Mouse (Mus musculus): ENCODE measurements around the gene Gnat1.

Gene Gnat1

DNA sequence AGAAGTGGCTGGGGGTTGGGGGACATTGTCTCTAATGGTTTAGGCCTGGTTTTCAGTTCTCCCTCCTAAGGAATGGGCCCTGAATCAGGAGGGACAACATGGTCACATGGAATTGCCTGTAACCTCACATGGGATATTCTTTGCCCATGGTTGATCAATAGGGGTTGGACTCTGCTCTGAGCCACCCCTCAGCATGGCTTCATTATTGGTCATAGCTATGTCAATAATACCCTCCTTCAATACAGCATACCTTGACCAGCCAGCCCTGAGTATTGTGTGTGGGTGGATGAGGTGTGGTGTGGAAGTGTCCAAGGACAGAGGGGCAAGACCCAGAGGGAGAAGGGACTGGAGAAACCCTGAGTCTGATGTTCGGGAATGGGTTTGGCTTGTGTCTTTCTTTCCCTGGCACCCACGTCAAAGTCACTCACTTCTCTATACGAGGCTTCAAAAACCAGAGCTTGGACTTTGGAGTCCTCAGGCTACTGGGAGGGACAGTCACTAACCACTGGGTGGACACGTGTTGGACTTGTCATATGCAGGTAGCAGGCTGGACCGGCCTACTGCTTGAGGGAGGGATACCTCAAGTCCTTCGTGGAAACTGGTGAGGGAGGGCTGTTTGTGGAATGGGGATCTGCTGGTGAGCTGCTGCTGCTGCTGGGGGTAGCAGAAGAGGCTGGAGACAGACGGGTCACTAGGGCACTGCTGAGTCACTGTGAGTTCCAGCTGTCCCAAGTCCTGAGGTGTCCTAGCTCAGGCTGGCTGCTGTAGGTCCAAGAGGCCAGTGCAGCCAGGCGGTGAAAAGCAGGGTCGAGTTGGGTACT is 4.7 kb downstream of the Gnat1 start:
- no peak for DNase-seq

GRCm38 (mm10) chr9:107670259-107670658 is 9.3 kb downstream of the Gnat1 start:
- no peak for DNase-seq

DNA sequence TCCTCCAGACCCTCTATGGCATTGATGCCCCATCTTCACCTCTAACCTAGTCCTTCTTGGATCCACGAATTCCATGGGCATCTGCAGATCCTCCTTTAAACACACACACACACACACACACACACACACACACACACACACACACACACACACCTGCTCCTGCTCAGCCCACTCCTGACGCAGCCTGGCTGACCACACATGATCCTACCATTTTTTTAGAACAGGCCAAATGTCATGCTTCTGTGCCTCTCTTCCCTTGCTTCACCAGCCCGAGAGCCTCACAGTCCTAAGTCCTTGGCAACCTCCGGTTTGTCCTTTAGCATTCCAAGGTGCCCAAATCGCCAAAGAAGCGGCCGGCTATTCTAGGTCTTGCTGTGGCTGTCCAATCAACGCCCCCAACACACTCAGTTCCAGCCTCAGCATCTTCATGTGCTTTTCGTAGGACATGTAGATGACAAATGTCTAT is 10.0 kb downstream of the Gnat1 start, which contains the start of gene Slc38a3:
Gene Slc38a3 (minus strand): TSS at position 51 of the 466 bp plus-strand sequence.
- DNase-seq = no peak

- no peak for DNase-seq
Measured at GRCm38 (mm10) chr9:107668916-107669315, 10.6 kb downstream of the Gnat1 start.

DNA sequence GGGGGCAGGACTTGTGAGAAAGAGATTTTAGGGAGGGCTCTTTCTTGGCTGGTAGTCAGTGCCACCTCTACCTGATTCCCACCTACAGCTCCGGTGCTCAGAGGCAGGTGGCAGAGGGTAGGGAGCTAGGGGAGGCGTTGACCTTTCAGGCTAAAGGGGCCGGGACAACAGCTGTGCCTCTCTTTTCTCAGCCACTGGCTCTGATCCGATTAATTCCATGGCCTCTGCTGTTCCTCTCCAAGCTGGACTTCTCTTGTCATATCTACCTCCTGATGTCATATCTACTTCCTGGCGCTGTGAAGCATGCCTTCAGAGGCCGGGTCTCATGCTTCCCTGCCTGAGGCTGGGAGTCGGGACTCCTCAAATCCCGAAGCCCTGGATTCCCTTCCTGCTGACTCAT is 11.5 kb downstream of the Gnat1 start:
- DNase-seq = no peak

DNA sequence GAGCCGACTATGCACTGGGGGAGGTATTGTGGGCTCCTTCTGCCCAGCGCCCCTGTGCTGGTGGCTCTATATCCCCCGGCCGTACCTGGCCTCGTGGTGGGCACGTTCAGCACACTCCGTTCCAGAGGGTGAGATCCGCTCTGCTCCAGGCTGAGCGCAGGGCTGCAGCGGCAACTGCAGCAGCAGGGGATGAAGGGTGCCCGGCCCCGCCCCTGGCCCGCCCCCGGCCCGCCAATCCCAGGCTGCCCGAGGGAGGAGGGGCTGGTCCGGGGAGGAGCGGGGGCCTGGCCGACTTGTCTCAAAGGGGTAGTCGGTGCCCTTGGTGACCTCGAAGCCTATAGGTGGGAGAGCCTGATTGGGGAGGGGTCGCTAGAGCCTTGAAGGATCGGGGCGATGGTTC is 12.3 kb downstream of the Gnat1 start:
- no peak for DNase-seq

GRCm38 (mm10) chr9:107666751-107667205 is 12.7 kb downstream of the Gnat1 start:
- DNase-seq = no peak

- no peak for DNase-seq
Measured at GRCm38 (mm10) chr9:107665308-107665707, 14.2 kb downstream of the Gnat1 start.

GRCm38 (mm10) chr9:107663525-107663924 is 16.0 kb downstream of the Gnat1 start:
- DNase-seq = no peak

DNA sequence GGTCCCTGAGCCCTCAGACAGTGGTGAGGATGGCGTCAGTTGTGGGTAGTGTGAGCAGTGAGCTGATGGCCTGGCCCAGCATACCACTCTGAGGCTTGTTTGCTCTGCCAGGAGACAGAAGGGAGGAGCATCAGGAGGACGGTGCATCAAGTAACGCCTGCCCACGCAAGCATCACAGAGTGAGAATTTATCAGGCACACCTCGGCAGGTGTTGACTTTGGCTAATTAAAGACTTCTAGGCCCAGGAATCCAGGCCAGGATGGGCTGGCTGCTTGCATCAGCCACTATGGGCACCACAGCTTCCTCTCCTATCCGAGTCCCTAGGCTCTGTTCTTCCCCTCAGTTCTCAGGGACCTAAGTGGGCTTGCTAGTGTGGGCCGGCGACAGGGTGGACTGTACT is 17.2 kb downstream of the Gnat1 start:
- no peak for DNase-seq

DNA sequence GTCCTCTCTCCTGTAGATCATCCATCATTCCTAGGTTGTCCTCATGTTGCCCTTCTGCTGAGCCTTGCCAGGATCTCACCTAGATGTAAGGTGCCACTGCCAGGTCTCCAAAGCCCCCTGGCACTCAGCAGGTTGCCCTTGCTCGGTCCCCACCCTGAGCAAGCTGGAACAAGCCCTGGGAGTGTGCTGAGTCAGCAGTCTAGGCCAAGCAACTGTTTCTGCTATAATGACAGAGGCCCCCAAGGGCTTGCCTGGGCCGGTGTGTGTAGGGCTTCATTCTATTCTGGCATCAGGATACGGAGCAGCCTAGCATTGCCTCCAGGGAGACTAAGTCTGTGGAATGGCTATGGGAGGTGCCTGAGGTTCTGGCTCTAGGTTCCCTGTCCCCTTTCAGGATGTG is 18.7 kb downstream of the Gnat1 start:
- no peak for DNase-seq

- DNase-seq = no peak
Measured at GRCm38 (mm10) chr9:107659961-107660360, 19.6 kb downstream of the Gnat1 start.

DNA sequence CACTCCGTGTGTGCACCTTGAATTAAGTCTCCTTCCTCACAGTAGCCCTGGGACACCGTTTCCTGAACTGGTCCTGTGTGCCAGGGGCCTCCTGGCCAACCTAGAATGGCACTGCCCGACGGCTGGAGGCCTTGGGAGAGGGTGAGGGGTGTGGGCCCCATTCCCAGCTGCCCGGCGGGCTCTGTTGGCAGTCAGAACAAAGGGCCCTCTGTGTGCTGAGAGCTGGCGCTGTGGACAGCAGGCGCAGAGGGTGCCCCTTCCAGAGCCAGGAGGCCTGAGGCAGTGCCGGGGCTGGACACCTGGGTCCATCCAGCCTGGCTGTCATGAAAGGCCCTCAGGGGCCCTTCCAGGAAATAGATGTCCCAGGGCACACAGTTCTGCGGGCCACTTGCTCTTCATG is 20.0 kb downstream of the Gnat1 start:
- no peak for DNase-seq

- DNase-seq = no peak
Measured at GRCm38 (mm10) chr9:107658096-107658495, 21.4 kb downstream of the Gnat1 start.

DNA sequence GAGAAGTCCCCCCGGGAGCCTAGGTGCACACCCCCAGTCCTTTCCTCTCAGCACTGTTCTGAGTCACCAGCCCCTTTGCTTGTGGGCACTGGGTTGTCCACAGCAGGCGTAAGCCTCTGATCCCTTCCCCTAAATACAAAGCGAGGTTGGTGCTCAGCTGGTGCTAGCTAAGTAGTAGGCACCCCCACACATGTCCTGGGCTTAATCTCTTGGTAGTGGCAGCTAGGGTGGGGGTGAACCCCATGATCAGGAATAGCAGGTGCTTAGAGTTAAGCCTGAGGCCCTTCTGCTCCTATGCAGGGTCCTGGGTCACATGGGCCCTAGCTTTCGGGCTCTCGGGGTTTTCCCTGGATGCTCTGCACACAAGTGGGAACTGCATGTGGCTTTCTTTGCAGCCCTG is 22.4 kb downstream of the Gnat1 start:
- DNase-seq = no peak

GRCm38 (mm10) chr9:107654585-107654984 is 24.9 kb downstream of the Gnat1 start:
- no peak for DNase-seq

DNA sequence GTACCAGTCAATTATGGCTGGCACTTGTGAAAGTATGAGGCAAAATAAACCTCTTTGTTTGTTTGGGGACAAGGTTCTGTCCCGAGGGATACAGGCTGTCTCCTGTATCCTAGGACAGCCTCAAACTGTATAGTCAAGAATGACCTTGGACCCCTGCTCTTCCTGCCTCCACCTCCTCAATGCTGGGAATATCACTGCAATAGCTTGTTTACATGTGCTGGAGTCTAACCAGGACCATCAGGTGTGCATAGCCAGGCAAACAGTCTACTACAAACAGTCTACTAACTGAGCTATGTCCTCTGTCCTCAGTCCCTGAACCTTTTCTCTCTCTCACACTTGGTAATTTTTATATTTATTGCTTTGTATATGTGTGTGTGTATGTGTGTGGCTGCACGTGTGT is 26.0 kb downstream of the Gnat1 start:
- DNase-seq = no peak

DNA sequence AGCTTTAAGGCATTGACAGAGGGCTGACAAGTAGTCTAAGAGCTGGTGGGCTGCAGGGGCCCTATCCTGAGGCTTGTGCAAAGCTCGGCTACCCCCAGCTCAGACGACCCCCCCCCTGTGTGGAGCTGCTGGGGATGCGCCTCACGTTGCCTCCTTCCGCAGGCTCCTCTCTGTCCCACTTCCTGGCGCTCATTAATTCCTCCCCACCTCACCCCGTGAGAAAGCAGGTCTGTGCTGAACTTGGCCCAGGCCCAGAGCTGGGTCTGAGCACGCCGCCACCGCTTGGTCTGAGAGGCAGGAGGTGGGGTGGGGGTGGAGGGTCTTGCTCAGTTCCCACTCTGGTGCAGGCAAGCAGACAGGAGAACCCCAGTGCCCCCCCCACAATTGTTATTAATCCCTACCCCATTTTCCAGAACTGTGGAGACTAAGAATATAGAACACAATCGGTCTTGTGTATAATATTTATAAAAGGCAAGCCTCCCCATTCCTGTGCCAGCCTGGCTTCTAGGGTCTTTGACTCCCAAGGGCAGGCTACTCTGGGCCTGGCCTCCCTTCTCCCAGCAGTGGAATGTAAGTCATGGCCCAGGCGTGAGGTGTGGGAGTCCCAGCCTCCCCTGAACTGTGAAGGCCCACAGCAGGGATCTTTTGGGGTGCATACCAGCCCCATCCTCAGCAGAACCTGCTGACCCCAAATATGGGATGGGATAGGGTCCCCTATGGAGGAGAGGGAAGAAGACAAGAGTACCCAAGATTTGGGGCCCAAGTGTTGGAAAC is 28.6 kb downstream of the Gnat1 start:
- no peak for DNase-seq

DNA sequence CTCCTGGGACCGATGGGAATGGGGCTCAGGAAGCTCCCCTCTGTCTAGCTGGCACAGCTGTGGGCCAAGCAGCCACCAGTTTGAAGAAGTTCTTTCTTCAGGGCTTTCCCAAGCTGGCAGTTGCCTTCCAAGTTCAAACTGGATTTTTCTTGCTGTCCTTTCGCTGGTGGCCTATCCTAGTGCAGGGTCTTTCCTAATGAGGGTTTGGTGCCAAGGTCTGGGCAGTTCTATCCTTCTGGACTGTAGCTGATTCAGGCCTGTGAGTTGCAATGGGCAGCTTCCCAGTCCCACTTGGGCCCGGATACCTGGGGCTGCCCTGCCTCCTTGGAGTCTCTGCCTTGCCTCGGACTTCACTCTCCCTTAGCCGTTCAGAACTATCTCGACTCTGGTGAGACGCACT is 29.3 kb downstream of the Gnat1 start:
- no peak for DNase-seq

DNA sequence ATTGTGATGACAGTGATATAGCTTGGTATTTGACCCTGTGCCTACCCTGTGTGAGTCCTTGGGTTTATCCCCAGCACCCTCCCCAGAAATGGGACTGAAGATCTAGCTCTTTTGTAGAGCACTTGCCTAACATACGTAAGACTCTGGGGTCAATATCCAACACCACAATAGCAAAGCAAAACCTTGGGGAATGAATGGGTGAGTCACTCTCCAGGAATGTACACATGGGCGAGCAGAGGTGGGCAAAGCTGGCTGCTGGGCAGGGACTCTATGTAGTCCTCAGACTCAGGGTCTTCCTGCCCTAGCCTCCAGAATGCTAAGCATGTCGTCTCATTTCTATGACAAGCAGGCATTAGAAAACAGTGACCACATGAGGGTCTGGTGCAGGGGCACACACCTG is 30.7 kb downstream of the Gnat1 start:
- DNase-seq = no peak

DNA sequence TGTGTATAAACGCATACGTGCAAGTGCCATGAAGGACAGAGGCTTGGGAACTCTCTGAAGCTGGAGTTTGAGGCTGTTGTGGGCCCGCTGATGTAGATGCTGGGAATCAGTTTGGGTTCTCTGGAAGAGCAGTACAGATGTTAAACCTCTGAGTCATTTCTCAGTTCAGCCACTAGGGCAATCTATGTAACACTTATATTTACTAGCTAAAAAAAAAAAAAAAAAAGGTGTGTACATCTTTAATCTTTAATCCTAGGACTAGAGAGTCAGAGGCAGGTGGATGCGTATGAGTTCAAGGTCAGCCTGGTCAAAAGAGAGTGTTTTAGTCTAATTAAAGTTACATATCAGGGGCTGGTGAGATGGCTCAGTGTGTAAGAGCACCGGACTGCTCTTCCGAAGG is 32.5 kb downstream of the Gnat1 start:
- DNase-seq = no peak

GRCm38 (mm10) chr9:107645577-107645976 is 33.9 kb downstream of the Gnat1 start:
- peak; percentile 50 to 74 for DNase-seq

- no peak for DNase-seq
Measured at GRCm38 (mm10) chr9:107645153-107645510, 34.4 kb downstream of the Gnat1 start.

Data from spleen, adult 18-20 months (tissue).